Mouse (Mus musculus) CH12.LX (cell line): ENCODE measurements around the gene Mcmbp. TPM values are rescaled to one million over a fixed set of nuclear protein-coding genes. Genes with fewer than 3 reads are reported as not detected.

Source experiments
- DNase-seq: peaks from one replicate; pipeline ENCODE4 v3.0.0-alpha.2; 2013; ENCODE audit errors: extremely low read depth
- H3K27ac ChIP-seq: 2 replicates; pipeline ENCODE4 v1.5.1; 2012; ENCODE audit warnings: low read depth, mild to moderate bottlenecking, control low read depth, moderate library complexity; ENCODE audit not compliant: insufficient read depth
- H3K27me3 ChIP-seq: replicated peaks from 2 replicates; pipeline ENCODE3; 2012; ENCODE audit warnings: inconsistent platforms
- H3K36me3 ChIP-seq, 2 experiments: replicated peaks in 1 of 2; 2 replicates each; pipeline versions ENCODE3 to v1.6.1; 2012; ENCODE audit warnings: inconsistent platforms in 1 of 2, low read length in 1 of 2, mild to moderate bottlenecking in 1 of 2, mixed read lengths in 1 of 2, moderate library complexity in 1 of 2; ENCODE audit not compliant: control insufficient read depth in 1 of 2, insufficient read depth in 1 of 2
- H3K4me1 ChIP-seq, 2 experiments: 2 replicates each; pipeline ENCODE4 v1.6.1; 2012; ENCODE audit warnings: inconsistent platforms in 1 of 2, moderate library complexity in 1 of 2; ENCODE audit not compliant: insufficient read depth in 2 of 2, control insufficient read depth in 1 of 2
- H3K4me2 ChIP-seq: 2 replicates; pipeline ENCODE4 v1.6.1; 2012; ENCODE audit warnings: low read depth, mild to moderate bottlenecking, control low read depth; ENCODE audit not compliant: poor library complexity, insufficient read depth, severe bottlenecking
- H3K4me3 ChIP-seq, 3 experiments: fragments of 150-350 bp in 1 of 3; sonication (generic) in 1 of 3; replicated peaks in 1 of 3; 2 replicates each; pipeline versions ENCODE3 to v1.5.1; 2011 to 2012; ENCODE audit warnings: low read depth in 2 of 3, low read length in 2 of 3, mild to moderate bottlenecking in 2 of 3, moderate library complexity in 2 of 3, control low read depth in 1 of 3, improper control_type of control experiment in 1 of 3, inconsistent platforms in 1 of 3, mixed read lengths in 1 of 3; ENCODE audit not compliant: poor library complexity in 1 of 3
- H3K79me2 ChIP-seq: replicated peaks from 2 replicates; pipeline ENCODE4 v1.6.1; 2012; ENCODE audit warnings: mild to moderate bottlenecking, moderate library complexity; ENCODE audit not compliant: control insufficient read depth, poor library complexity, insufficient read depth, severe bottlenecking; ENCODE audit errors: extremely low read depth
- H3K9ac ChIP-seq: 2 replicates; pipeline ENCODE4 v1.6.1; 2012; ENCODE audit warnings: low read depth, mild to moderate bottlenecking, control low read depth, moderate library complexity; ENCODE audit not compliant: insufficient read depth
- H3K9me3 ChIP-seq: replicated peaks from 2 replicates; pipeline ENCODE3; 2012; ENCODE audit warnings: low read length, inconsistent platforms, mixed read lengths
- CHD1 ChIP-seq: IDR thresholded peaks from 2 replicates; pipeline ENCODE4 v1.6.1; 2012; ENCODE audit warnings: low read depth, low read length, improper control_type of control experiment, inconsistent platforms
- CHD2 ChIP-seq: IDR thresholded peaks from 2 replicates; pipeline ENCODE4 v1.6.1; 2011; ENCODE audit warnings: low read length, improper control_type of control experiment
- CTCF ChIP-seq, 2 experiments: IDR thresholded peaks in 1 of 2; conservative IDR thresholded peaks in 1 of 2; 2 replicates each; pipeline ENCODE4 v1.5.1; 2011 to 2012; ENCODE audit warnings: low read depth in 2 of 2, low read length in 2 of 2, improper control_type of control experiment in 1 of 2, inconsistent platforms in 1 of 2, mild to moderate bottlenecking in 1 of 2, moderate library complexity in 1 of 2
- E2F4 ChIP-seq: IDR thresholded peaks from 2 replicates; pipeline ENCODE4 v1.6.1; 2011; ENCODE audit warnings: low read depth, low read length, improper control_type of control experiment; ENCODE audit not compliant: insufficient replicate concordance
- ELF1 ChIP-seq: IDR thresholded peaks from 2 replicates; pipeline ENCODE4 v1.6.1; 2014; ENCODE audit warnings: low read depth, mild to moderate bottlenecking, inconsistent platforms, low read length, improper control_type of control experiment
- EP300 ChIP-seq: IDR thresholded peaks from 2 replicates; pipeline ENCODE4 v1.6.1; 2011; ENCODE audit warnings: low read length, improper control_type of control experiment
- ETS1 ChIP-seq: conservative IDR thresholded peaks from 2 replicates; pipeline ENCODE4 v1.6.1; 2012; ENCODE audit warnings: low read depth, mild to moderate bottlenecking, inconsistent platforms, low read length, improper control_type of control experiment, moderate library complexity
- IRF4 ChIP-seq: IDR thresholded peaks from 2 replicates; pipeline ENCODE4 v1.6.1; 2014; ENCODE audit warnings: low read depth, mild to moderate bottlenecking, inconsistent platforms, low read length, improper control_type of control experiment
- JUND ChIP-seq: conservative IDR thresholded peaks from 2 replicates; pipeline ENCODE4 v1.6.1; 2011; ENCODE audit warnings: low read depth, low read length, improper control_type of control experiment
- KAT2A ChIP-seq: IDR thresholded peaks from 2 replicates; pipeline ENCODE4 v1.6.1; 2012; ENCODE audit warnings: low read length, improper control_type of control experiment, inconsistent platforms; ENCODE audit not compliant: insufficient replicate concordance
- MAFK ChIP-seq: IDR thresholded peaks from 2 replicates; pipeline ENCODE4 v1.6.1; 2011; ENCODE audit warnings: low read length, improper control_type of control experiment; ENCODE audit not compliant: insufficient replicate concordance
- MAZ ChIP-seq: IDR thresholded peaks from 2 replicates; pipeline ENCODE4 v1.6.1; 2012; ENCODE audit warnings: low read depth, mild to moderate bottlenecking, inconsistent platforms, low read length, improper control_type of control experiment, moderate library complexity
- MYC ChIP-seq: IDR thresholded peaks from 2 replicates; pipeline ENCODE4 v1.6.1; 2011; ENCODE audit warnings: low read depth, mild to moderate bottlenecking, improper control_type of control experiment, low read length
- NELFE ChIP-seq: IDR thresholded peaks from 2 replicates; pipeline ENCODE4 v1.6.1; 2011; ENCODE audit warnings: low read depth, low read length, improper control_type of control experiment
- NRF1 ChIP-seq: IDR thresholded peaks from 2 replicates; pipeline ENCODE4 v1.6.1; 2014; ENCODE audit warnings: low read depth, mild to moderate bottlenecking, inconsistent platforms, low read length, improper control_type of control experiment, moderate library complexity
- RCOR1 ChIP-seq: conservative IDR thresholded peaks from 2 replicates; pipeline ENCODE4 v1.6.1; 2012; ENCODE audit warnings: low read depth, mild to moderate bottlenecking, inconsistent platforms, low read length, improper control_type of control experiment
- SMC3 ChIP-seq: IDR thresholded peaks from 2 replicates; pipeline ENCODE4 v1.6.1; 2011; ENCODE audit warnings: low read depth, low read length, improper control_type of control experiment
- TCF12 ChIP-seq: IDR thresholded peaks from 2 replicates; pipeline ENCODE4 v1.6.1; 2014; ENCODE audit warnings: low read depth, mild to moderate bottlenecking, inconsistent platforms, low read length, improper control_type of control experiment
- UBTF ChIP-seq: IDR thresholded peaks from 2 replicates; pipeline ENCODE4 v1.6.1; 2012; ENCODE audit warnings: low read depth, mild to moderate bottlenecking, inconsistent platforms, low read length, improper control_type of control experiment, moderate library complexity
- ZC3H11A ChIP-seq: IDR thresholded peaks from 2 replicates; pipeline ENCODE4 v1.6.1; 2012; ENCODE audit warnings: low read depth, mild to moderate bottlenecking, inconsistent platforms, low read length, improper control_type of control experiment
- dilution Hi-C: fragments of 300-500 bp; cut with MboI; formaldehyde crosslinking; loops from 2 replicates; pipeline ENCODE4 v1.14.3; 2020; ENCODE audit warnings: low sequenced_read_pairs; ENCODE audit not compliant: extremely low pct_unique_long_range_greater_than_20kb, extremely low pct_ligation_motif_present
- in situ Hi-C: fragments of 300-500 bp; cut with MboI; formaldehyde crosslinking; loops from 3 replicates; pipeline ENCODE4 v1.14.3; 2019; ENCODE audit warnings: low sequenced_read_pairs, low pct_ligation_motif_present, low pct_unique_long_range_greater_than_20kb, mixed read lengths
- polyA plus RNA-seq: library from polyadenylated mRNA; unstranded; fragments of >175 nt; gene quantifications from 2 replicates; pipeline ENCODE4 v1.2.1, GENCODE M21; 2012; ENCODE audit warnings: low read depth; ENCODE audit not compliant: insufficient read length
- total RNA-seq, 2 experiments: library from RNA; depleted of rRNA; stranded (reverse); fragments of 300-350 nt in 1 of 2; fragments of >200 nt in 1 of 2; gene quantifications; 2 replicates each; pipeline ENCODE4 v1.2.3; 2012 to 2014

Gene Mcmbp
- total and polyA plus RNA-seq, 3 experiments: 45.2 to 75.7 (median 69.4) TPM

- in situ Hi-C loops: loop anchor here (25.0 kb wide), 1 partner anchor 1757 kb away; the partner anchor contains the start of gene Ate1
- no peak for TF ChIP-seq ETS1
- no peak for TF ChIP-seq CTCF (conservative IDR thresholded peaks at IDR 0.05 in 1 of 2, IDR thresholded peaks at IDR 0.05 in 1 of 2; ENCODE audit: low read depth in 2 of 2, low read length in 2 of 2)
- no peak for TF ChIP-seq ZC3H11A
- no peak for TF ChIP-seq MYC
- no peak for TF ChIP-seq NELFE
- TF ChIP-seq MAFK: no peak
- TF ChIP-seq SMC3: no peak
- no peak for TF ChIP-seq CHD2
- TF ChIP-seq TCF12: no peak
- TF ChIP-seq E2F4: no peak
- no peak for TF ChIP-seq KAT2A
- TF ChIP-seq IRF4: no peak
- TF ChIP-seq NRF1: no peak
- no peak for TF ChIP-seq RCOR1
- no peak for TF ChIP-seq UBTF
- no peak for TF ChIP-seq ELF1
- no peak for TF ChIP-seq EP300
- TF ChIP-seq JUND: no peak
Observed at GRCm38 (mm10) chr7:128755396-128755795, 15.1 kb upstream of the Mcmbp start.

GRCm38 (mm10) chr7:128752012-128752411 is 11.7 kb upstream of the Mcmbp start:
- no peak for DNase-seq
- Histone ChIP-seq H3K27me3 (no peaks in the 10 kb centered on the region), H3K9me3 (no peaks in the 10 kb centered on the region)
- TF ChIP-seq CHD1 (no peak), CTCF (conservative IDR thresholded peaks at IDR 0.05 in 1 of 2, IDR thresholded peaks at IDR 0.05 in 1 of 2; ENCODE audit: low read depth in 2 of 2, low read length in 2 of 2) (no peak), MAZ (no peak), MAFK (no peak)
- TF ChIP-seq, all 38 proteins: peak for 0
- in situ Hi-C loops: loop anchor here (25.0 kb wide), 1 partner anchor 1760 kb away; the partner anchor contains the start of gene Ate1
- Histone ChIP-seq H3K27ac (no peak overlapping the region), H3K9ac (no peak overlapping the region), H3K4me2 (no peak overlapping the region), H3K4me3 (no peak overlapping the region), H3K36me3 (peaks cover 54 to 84% of the 10 kb centered on the region in 2 experiments), H3K4me1 (peaks cover 3 to 10% of the 10 kb centered on the region in 2 experiments; a peak in 2 of 4 replicates), H3K79me2 (peaks cover 23% of the 10 kb centered on the region)
- dilution Hi-C loops: no loop called here

More at GRCm38 (mm10) chr7:128755396-128755795, 15.1 kb upstream of the Mcmbp start:
- Histone ChIP-seq H3K4me1 (no peaks in the 10 kb centered on the region), H3K79me2 (peaks cover 4% of the 10 kb centered on the region; the same call in 1 of the 2 replicates), H3K4me3 (no peak overlapping the region), H3K9ac (no peak overlapping the region), H3K9me3 (no peaks in the 10 kb centered on the region), H3K27ac (no peak overlapping the region), H3K27me3 (no peaks in the 10 kb centered on the region), H3K4me2 (no peak overlapping the region), H3K36me3 (peaks cover 70 to 86% of the 10 kb centered on the region in 2 experiments)
- dilution Hi-C loops: no loop called here
- no peak for DNase-seq
